Mouse (Mus musculus) thymus, adult 2 months (tissue): ENCODE measurements around the gene Zbtb20. TPM values are rescaled to one million over a fixed set of nuclear protein-coding genes. Genes with fewer than 3 reads are reported as not detected.

Experiments
- DNase-seq: peaks from one replicate; pipeline ENCODE4 v3.0.0; 2021
- H3K27ac ChIP-seq: fragments of 200-500 bp; 2 replicates; pipeline ENCODE4 v1.5.1; 2012; ENCODE audit warnings: low read length, control low read depth; ENCODE audit not compliant: control insufficient read depth, insufficient read depth
- H3K27me3 ChIP-seq: fragments of 200-500 bp; 2 replicates; pipeline ENCODE4 v1.6.1; 2012; ENCODE audit warnings: mild to moderate bottlenecking, low read length, moderate library complexity, mixed read lengths; ENCODE audit not compliant: control insufficient read depth, insufficient read depth
- H3K36me3 ChIP-seq: fragments of 200-500 bp; 2 replicates; pipeline ENCODE4 v1.6.1; 2012; ENCODE audit warnings: mild to moderate bottlenecking, low read length, moderate library complexity; ENCODE audit not compliant: control insufficient read depth, insufficient read depth
- H3K4me1 ChIP-seq: fragments of 200-500 bp; replicated peaks from 2 replicates; pipeline ENCODE4 v1.6.1; 2012; ENCODE audit warnings: low read length; ENCODE audit not compliant: control insufficient read depth, insufficient read depth
- H3K4me3 ChIP-seq: fragments of 200-500 bp; 2 replicates; pipeline ENCODE4 v1.5.1; 2012; ENCODE audit warnings: mild to moderate bottlenecking, low read length, control low read depth, moderate library complexity; ENCODE audit not compliant: control insufficient read depth, insufficient read depth
- CTCF ChIP-seq: fragments of 200-500 bp; IDR thresholded peaks from 2 replicates; pipeline ENCODE4 v1.5.1; 2012; ENCODE audit warnings: mild to moderate bottlenecking, control low read depth, low read length, moderate library complexity, borderline replicate concordance; ENCODE audit not compliant: control insufficient read depth, poor library complexity, insufficient read depth; ENCODE audit errors: extremely low read depth
- POLR2A ChIP-seq: fragments of 200-500 bp; IDR thresholded peaks from 2 replicates; pipeline ENCODE4 v1.6.1; 2012; ENCODE audit warnings: mild to moderate bottlenecking, low read length, control low read depth, moderate library complexity; ENCODE audit not compliant: control insufficient read depth, poor library complexity, insufficient read depth; ENCODE audit errors: extremely low read depth
- WGBS: fragments of 180-500 bp; shearing (Covaris S2); methylation state at CpG from one replicate; pipeline ENCODE4 v1.1.7; 2018; 5-methylcytosine and 5-hydroxymethylcytosine counted together
- polyA plus RNA-seq: library from polyadenylated mRNA; depleted of rRNA; stranded (reverse); fragments of >200 nt; gene quantifications from 2 replicates; pipeline ENCODE4 v1.2.3, GENCODE M21; 2012

Zbtb20 gene
- polyA plus RNA-seq, 1 experiment = 19.1 TPM

GRCm38 (mm10) chr16:43623315-43624000 lies 747.8 kb downstream of the Zbtb20 start:
- Histone ChIP-seq H3K27ac (no peak overlapping the region), H3K4me3 (no peak overlapping the region), H3K36me3 (no peaks in the 10 kb centered on the region), H3K4me1 (peaks cover 5% of the 10 kb centered on the region; the same call in 1 of the 2 replicates), H3K27me3 (no peaks in the 10 kb centered on the region)
- TF ChIP-seq CTCF (no peak), POLR2A (no peak)
- no peak for DNase-seq
- WGBS = 95% methylated on average over 5 of the region's 5 CpGs

DNA sequence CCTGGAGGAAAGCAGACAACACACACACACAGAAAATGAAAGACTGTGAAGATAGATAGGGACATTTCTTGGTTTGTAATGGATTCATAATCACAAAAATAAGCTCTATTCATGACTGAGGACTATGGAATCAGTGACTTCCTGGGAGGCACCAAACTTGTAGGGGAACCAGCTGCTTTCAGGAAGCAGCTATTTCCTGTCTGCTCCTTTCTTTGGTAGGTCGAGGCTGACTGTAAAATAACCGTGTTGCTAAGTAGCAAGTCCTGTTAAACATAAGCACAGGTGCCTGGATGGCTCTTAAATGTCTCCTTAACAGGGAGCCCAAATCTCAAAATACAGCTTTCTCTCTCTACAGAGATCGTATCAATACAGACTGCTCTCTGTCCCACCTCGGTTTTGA lies 749.2 kb downstream of the Zbtb20 start:
- H3K4me1 ChIP-seq = peaks cover 5% of the 10 kb centered on the region; the same call in 1 of the 2 replicates
- 8% methylated on average over 4 of the region's 4 CpGs for WGBS
- H3K36me3 ChIP-seq = no peaks in the 10 kb centered on the region
- no peak overlapping the region for H3K27ac ChIP-seq
- H3K4me3 ChIP-seq = no peak overlapping the region
- DNase-seq = peak; percentile 25
- TF ChIP-seq CTCF = no peak
- no peak for TF ChIP-seq POLR2A
- H3K27me3 ChIP-seq = no peaks in the 10 kb centered on the region

DNA sequence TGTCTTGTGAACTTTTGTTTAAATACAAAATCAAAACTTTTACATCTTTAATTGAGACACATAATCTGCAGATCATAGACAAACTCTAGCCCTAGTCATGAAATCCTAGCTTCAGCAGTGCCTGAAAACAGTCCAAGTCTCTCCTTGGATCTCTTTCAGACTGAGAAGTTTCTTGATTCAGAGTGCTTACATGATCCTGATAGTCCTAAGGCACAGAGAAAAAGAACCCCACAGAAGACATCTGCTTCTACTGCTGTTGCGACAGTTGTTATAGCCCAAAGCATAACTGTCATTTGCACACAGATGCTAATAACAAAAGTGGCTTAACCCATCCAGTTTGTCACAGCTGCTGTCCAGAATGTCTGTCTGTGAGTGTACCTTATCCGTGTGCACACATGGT lies 749.6 kb downstream of the Zbtb20 start:
- DNase-seq = no peak
- Histone ChIP-seq H3K4me1 (peaks cover 5% of the 10 kb centered on the region; the same call in 1 of the 2 replicates), H3K36me3 (no peaks in the 10 kb centered on the region), H3K27ac (no peak overlapping the region), H3K4me3 (no peak overlapping the region), H3K27me3 (no peaks in the 10 kb centered on the region)
- WGBS = 62% methylated on average over 2 of the region's 2 CpGs
- TF ChIP-seq POLR2A (no peak), CTCF (no peak)

DNA sequence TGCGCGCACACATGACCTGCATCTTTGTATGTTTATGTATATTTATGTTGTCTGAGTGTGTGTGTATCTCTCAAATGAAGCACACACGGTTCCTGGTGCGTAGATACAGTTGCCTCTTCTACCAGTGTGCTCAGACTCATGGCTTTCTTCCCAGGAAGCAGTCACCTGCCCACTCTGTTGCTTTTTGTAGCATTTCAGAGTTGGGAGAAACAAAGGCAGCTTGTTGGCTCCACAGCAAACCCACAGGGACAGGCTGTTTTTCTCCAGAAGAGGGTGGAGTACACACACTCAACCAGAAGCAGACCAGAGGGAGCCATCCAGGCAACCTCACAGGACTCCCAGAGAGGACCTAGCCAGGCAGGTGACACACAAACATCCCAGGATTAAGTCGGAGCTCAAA lies 750.3 kb downstream of the Zbtb20 start:
- Histone ChIP-seq H3K36me3 (no peaks in the 10 kb centered on the region), H3K4me3 (no peak overlapping the region), H3K4me1 (peaks cover 5% of the 10 kb centered on the region; the same call in 1 of the 2 replicates), H3K27me3 (no peaks in the 10 kb centered on the region), H3K27ac (no peak overlapping the region)
- WGBS = 92% methylated on average over 5 of the region's 5 CpGs
- TF ChIP-seq CTCF (no peak), POLR2A (no peak)
- no peak for DNase-seq

DNA sequence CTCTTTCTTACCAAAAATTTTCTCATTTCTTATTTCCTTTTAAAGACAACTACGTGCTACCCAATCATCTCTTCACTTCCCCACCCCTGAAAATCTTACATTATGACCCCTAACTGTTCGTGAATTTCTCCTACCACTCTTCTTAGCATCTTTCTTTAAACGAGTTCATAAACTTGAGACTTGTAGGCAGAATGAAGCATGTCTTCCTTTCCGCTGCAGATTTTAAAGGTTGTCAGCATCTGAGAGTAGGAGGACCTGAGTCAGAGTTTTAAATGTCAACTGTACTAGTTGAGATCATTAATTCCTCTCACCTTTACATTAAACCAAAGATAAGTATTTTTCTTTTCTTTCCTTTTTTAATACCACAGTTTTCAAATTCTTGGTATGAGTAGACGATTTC lies 753.0 kb downstream of the Zbtb20 start:
- H3K4me1 ChIP-seq = peaks cover 5% of the 10 kb centered on the region; the same call in 1 of the 2 replicates
- TF ChIP-seq POLR2A (no peak), CTCF (no peak)
- no peak for DNase-seq
- H3K27me3 ChIP-seq = no peaks in the 10 kb centered on the region
- WGBS = 87% methylated on average over 5 of the region's 5 CpGs
- H3K36me3 ChIP-seq = no peaks in the 10 kb centered on the region
- H3K27ac ChIP-seq = no peak overlapping the region
- H3K4me3 ChIP-seq = no peak overlapping the region

DNA sequence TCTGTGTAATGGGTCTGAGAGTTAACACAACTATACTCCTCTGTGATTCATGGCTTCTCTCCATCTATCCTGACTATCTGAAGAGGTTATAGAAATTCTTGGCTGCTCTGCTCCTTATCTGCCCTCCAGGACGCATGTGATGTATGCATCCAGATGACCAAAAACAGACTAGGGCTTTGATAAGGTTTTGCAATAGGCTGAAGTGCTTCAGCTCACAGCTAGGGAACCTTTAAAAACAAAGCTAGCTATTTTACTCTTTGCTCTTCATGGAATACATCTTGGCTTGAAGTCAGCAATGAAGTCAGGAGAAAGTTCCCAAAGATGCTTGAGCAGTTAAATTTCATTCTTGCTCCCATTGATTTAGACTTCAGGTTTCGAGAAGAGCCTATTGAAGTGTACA lies 756.1 kb downstream of the Zbtb20 start:
- TF ChIP-seq CTCF (no peak), POLR2A (no peak)
- no peak for DNase-seq
- Histone ChIP-seq H3K4me3 (no peak overlapping the region), H3K4me1 (no peaks in the 10 kb centered on the region), H3K27me3 (no peaks in the 10 kb centered on the region), H3K36me3 (no peaks in the 10 kb centered on the region), H3K27ac (no peak overlapping the region)
- WGBS = 98% methylated on average over 2 of the region's 2 CpGs

GRCm38 (mm10) chr16:43634037-43634436 lies 758.4 kb downstream of the Zbtb20 start:
- Histone ChIP-seq H3K27me3 (no peaks in the 10 kb centered on the region), H3K27ac (no peak overlapping the region), H3K36me3 (no peaks in the 10 kb centered on the region), H3K4me3 (no peak overlapping the region), H3K4me1 (no peaks in the 10 kb centered on the region)
- DNase-seq = no peak
- 98% methylated on average over 7 of the region's 7 CpGs for WGBS
- TF ChIP-seq POLR2A (no peak), CTCF (no peak)
